Mouse (Mus musculus): ENCODE measurements around the gene Kalrn. TPM values are rescaled to one million over a fixed set of nuclear protein-coding genes. Genes with fewer than 3 reads are reported as not detected.

Kalrn gene
- polyA plus RNA-seq, 1 experiment from 2014 or later = 14.0 TPM

DNA sequence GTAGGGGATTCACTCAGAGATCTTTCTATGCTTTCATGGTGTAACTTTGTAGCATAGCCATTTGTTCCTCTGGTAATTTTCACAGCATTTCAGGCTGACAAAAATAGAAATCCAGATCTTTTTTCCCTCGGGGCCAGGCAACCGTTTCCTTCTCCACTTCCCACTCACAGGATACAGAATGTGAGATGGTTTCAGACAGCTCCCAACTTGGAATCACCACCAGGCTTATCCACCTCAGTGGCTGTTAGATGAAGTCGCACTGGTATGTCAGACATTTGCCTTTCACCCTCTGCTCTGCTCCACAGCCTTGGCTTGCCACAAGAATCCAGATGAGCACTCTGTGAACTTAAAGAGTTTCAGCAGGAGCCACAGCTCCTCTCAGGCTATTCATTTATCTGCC lies 48.1 kb downstream of the Kalrn start:
- no peak overlapping the region for H3K9ac ChIP-seq
- H3K4me1 ChIP-seq = peaks cover 18% of the 10 kb centered on the region
- WGBS = 45% methylated on average over 3 of the region's 3 CpGs
- ATAC-seq (ENCODE audit: low FRiP score, low read depth) = no peak
- no peak overlapping the region for H3K4me3 ChIP-seq
- H3K27ac ChIP-seq = no peak overlapping the region
- H3K9me3 ChIP-seq = no peaks in the 10 kb centered on the region
- no peak overlapping the region for H3K4me2 ChIP-seq (replicated peaks)
- H3K27me3 ChIP-seq = no peaks in the 10 kb centered on the region
- H3K36me3 ChIP-seq = no peaks in the 10 kb centered on the region

GRCm38 (mm10) chr16:34521061-34521460 lies 52.3 kb downstream of the Kalrn start:
- Histone ChIP-seq H3K27ac (no peak overlapping the region), H3K36me3 (no peaks in the 10 kb centered on the region), H3K4me2 (replicated peaks) (no peak overlapping the region), H3K27me3 (no peaks in the 10 kb centered on the region), H3K4me3 (no peak overlapping the region), H3K9me3 (no peaks in the 10 kb centered on the region), H3K4me1 (peaks cover 8% of the 10 kb centered on the region; the same call in 1 of the 2 replicates), H3K9ac (no peak overlapping the region)
- no peak for ATAC-seq (ENCODE audit: low FRiP score, low read depth)
- WGBS = 73% methylated on average over 5 of the region's 5 CpGs

DNA sequence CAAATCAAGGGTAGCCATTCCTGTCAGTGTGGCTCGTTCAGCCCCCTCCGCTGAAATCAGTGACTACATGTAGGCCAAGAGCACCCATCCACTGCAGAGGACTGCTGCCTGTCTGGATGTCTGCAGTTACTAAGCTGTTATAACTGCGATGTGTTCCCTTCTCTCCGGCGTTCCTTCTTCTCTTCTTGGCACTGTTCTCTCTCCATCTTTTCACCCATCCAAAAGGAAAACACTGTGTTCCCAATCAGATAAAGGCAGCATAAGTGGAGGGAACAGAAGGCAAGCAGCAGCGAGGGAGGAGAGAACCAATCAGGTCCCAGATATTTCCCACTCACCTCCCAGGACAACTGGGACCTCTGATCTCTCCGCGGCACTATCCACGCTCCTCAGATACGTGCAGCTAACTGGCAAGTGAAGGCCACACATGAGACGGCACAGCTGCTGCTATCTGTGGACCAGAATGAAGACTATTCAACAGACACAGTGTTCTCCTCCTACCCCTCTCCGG lies 56.4 kb downstream of the Kalrn start:
- Histone ChIP-seq H3K9me3 (no peaks in the 10 kb centered on the region), H3K9ac (no peak overlapping the region), H3K4me1 (peaks cover 28% of the 10 kb centered on the region), H3K36me3 (no peaks in the 10 kb centered on the region), H3K27ac (no peak overlapping the region), H3K4me2 (replicated peaks) (no peak overlapping the region), H3K27me3 (no peaks in the 10 kb centered on the region), H3K4me3 (no peak overlapping the region)
- no peak for ATAC-seq (ENCODE audit: low FRiP score, low read depth)
- 80% methylated on average over 12 of the region's 12 CpGs for WGBS

- Histone ChIP-seq H3K4me2 (replicated peaks) (no peak overlapping the region), H3K36me3 (no peaks in the 10 kb centered on the region), H3K9ac (no peak overlapping the region), H3K9me3 (no peaks in the 10 kb centered on the region), H3K4me3 (no peak overlapping the region), H3K27me3 (no peaks in the 10 kb centered on the region), H3K27ac (no peak overlapping the region), H3K4me1 (peaks cover 28% of the 10 kb centered on the region)
- no peak for ATAC-seq (ENCODE audit: low FRiP score, low read depth)
- WGBS = 61% methylated on average over 4 of the region's 4 CpGs
These were observed 57.8 kb downstream of the Kalrn start for GRCm38 (mm10) chr16:34515485-34515884.

GRCm38 (mm10) chr16:34513956-34514593 lies 59.3 kb downstream of the Kalrn start:
- Histone ChIP-seq H3K27me3 (no peaks in the 10 kb centered on the region), H3K4me2 (replicated peaks) (no peak overlapping the region)
- ATAC-seq (ENCODE audit: low FRiP score, low read depth) = no peak

DNA sequence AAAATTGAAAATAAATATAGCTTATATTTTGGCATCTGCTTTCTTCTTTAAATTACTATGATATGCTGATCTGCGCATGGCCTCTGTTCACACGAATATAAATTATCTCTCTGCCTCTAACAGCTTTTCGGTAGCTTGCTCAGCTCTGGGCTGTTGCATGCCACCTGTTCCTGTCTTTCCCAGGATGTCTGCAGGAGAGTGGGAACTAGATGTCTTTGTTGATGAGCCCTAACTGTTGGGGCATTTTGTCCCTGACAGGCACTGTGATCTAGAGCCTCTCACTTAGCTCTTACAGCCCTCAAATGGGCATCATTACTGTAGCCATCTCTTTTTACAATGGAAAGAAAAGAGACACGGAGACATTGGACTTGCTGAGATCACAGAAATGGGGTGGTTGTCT lies 61.0 kb downstream of the Kalrn start:
- no peak overlapping the region for H3K9ac ChIP-seq
- H3K4me1 ChIP-seq = peaks cover 28% of the 10 kb centered on the region
- H3K36me3 ChIP-seq = no peaks in the 10 kb centered on the region
- no peaks in the 10 kb centered on the region for H3K27me3 ChIP-seq
- no peak overlapping the region for H3K4me2 ChIP-seq (replicated peaks)
- 79% methylated on average over 4 of the region's 4 CpGs for WGBS
- no peak overlapping the region for H3K27ac ChIP-seq
- no peak for ATAC-seq (ENCODE audit: low FRiP score, low read depth)
- no peak overlapping the region for H3K4me3 ChIP-seq
- H3K9me3 ChIP-seq = no peaks in the 10 kb centered on the region

More at GRCm38 (mm10) chr16:34513956-34514593, 59.3 kb downstream of the Kalrn start:
- H3K9me3 ChIP-seq = no peaks in the 10 kb centered on the region
- WGBS = 65% methylated on average over 13 of the region's 13 CpGs
- H3K36me3 ChIP-seq = no peaks in the 10 kb centered on the region
- H3K9ac ChIP-seq = no peak overlapping the region
- no peak overlapping the region for H3K4me3 ChIP-seq
- H3K4me1 ChIP-seq = peaks cover 28% of the 10 kb centered on the region
- no peak overlapping the region for H3K27ac ChIP-seq

DNA sequence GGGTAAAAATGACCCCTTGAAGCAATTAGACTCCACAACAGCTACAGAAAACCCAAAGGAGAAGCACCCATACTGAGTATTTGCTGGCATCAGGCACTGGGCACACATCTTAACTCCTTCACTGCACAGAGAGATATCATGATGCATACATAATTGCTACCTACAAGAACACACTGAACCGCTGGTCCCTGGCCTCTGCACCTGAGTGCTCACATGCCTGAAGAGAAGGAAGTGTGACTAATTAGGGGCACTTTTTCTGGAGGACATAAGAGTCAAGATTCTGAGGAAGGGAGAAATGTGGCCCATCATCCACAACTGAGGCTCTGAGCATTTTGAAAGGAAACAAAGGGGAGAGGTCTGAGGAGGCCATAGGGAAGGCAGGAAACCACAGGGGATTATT lies 65.2 kb downstream of the Kalrn start:
- Histone ChIP-seq H3K4me3 (no peak overlapping the region), H3K27me3 (no peaks in the 10 kb centered on the region), H3K4me2 (replicated peaks) (no peak overlapping the region), H3K27ac (no peak overlapping the region), H3K9ac (no peak overlapping the region), H3K4me1 (peaks cover 9% of the 10 kb centered on the region), H3K36me3 (no peaks in the 10 kb centered on the region), H3K9me3 (no peaks in the 10 kb centered on the region)
- ATAC-seq (ENCODE audit: low FRiP score, low read depth) = no peak
- WGBS = 84% methylated on average over 1 of the region's 1 CpGs

DNA sequence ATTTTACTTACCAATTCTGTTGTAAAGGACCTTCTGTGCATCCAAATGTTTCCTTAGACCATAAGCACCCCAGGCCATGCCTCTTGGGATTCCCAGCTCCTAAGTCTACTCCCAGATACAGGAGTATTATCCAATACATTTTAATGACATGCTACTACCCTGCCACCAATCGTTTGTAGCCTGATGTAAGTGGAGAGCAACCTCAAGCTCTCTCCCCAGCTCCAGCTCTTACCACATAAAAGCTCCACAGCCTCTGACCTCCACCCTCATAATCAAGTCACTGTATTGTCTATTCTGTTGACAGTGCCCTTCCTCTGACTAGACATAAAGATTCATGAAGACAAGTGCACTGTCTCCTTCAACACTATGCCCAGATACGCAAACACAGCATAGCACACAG lies 67.3 kb downstream of the Kalrn start:
- H3K36me3 ChIP-seq = no peaks in the 10 kb centered on the region
- ATAC-seq (ENCODE audit: low FRiP score, low read depth) = no peak
- no peak overlapping the region for H3K4me3 ChIP-seq
- H3K4me2 ChIP-seq (replicated peaks) = no peak overlapping the region
- H3K4me1 ChIP-seq = 0 out of 2 replicates have a peak, but pooled peaks cover 6% of the 10 kb centered on the region
- H3K9me3 ChIP-seq = no peaks in the 10 kb centered on the region
- no peak overlapping the region for H3K9ac ChIP-seq
- WGBS = 83% methylated on average over 2 of the region's 2 CpGs
- no peak overlapping the region for H3K27ac ChIP-seq
- no peaks in the 10 kb centered on the region for H3K27me3 ChIP-seq

DNA sequence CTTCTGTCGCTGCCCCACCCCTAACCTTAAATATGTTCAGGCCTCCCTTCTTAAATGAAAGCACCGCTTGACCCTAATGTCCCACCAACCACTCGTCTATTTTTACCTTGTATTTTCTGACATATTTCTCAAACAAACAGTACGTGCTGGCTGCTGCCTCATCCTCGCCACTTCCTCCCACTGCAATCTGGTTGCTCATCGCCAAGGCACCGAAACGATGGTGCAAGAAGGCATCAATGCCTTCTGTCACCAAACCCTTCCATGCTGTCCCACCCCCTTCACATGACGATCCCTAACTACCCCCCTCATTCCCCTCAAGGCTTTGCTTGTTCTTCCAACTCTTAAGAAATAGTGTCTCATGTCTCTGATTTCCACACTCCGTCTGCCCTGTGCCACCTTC lies 69.1 kb downstream of the Kalrn start:
- WGBS = 90% methylated on average over 10 of the region's 10 CpGs
- Histone ChIP-seq H3K9me3 (no peaks in the 10 kb centered on the region), H3K27me3 (no peaks in the 10 kb centered on the region), H3K4me1 (0 out of 2 replicates have a peak, but pooled peaks cover 6% of the 10 kb centered on the region), H3K9ac (no peak overlapping the region), H3K36me3 (no peaks in the 10 kb centered on the region), H3K4me2 (replicated peaks) (no peak overlapping the region), H3K4me3 (no peak overlapping the region), H3K27ac (no peak overlapping the region)
- no peak for ATAC-seq (ENCODE audit: low FRiP score, low read depth)

- Histone ChIP-seq H3K9me3 (0 out of 2 replicates have a peak, but pooled peaks cover 2% of the 10 kb centered on the region), H3K27ac (no peak overlapping the region), H3K36me3 (no peaks in the 10 kb centered on the region), H3K9ac (no peak overlapping the region), H3K27me3 (no peaks in the 10 kb centered on the region), H3K4me2 (replicated peaks) (no peak overlapping the region), H3K4me1 (0 out of 2 replicates have a peak, but pooled peaks cover 6% of the 10 kb centered on the region), H3K4me3 (no peak overlapping the region)
- ATAC-seq (ENCODE audit: low FRiP score, low read depth) = no peak
These were observed 71.2 kb downstream of the Kalrn start for GRCm38 (mm10) chr16:34502110-34502509.

DNA sequence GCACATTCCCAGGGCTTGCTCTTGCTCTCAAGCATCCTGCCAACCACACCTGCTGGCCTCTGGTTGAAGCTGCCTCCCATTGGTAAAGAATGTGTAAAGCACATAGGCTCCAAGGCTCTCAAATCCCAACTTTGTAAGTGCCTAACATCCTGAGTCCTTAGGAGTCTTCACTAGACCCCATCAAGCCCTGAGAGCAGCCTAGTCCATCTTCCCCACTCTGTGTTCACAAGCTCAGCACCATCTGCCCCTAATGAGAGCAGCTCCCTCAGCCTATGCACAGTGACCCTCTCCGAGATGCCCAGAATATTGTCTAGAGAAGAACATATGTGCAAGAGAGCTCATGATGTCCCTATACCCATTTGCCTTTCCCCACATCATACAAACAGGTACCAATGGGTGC lies 78.6 kb downstream of the Kalrn start:
- Histone ChIP-seq H3K4me3 (no peak overlapping the region), H3K4me2 (replicated peaks) (no peak overlapping the region), H3K9ac (no peak overlapping the region), H3K27me3 (no peaks in the 10 kb centered on the region), H3K27ac (no peak overlapping the region), H3K9me3 (peaks cover 7% of the 10 kb centered on the region; the same call in 1 of the 2 replicates), H3K4me1 (peaks cover 42% of the 10 kb centered on the region), H3K36me3 (no peaks in the 10 kb centered on the region)
- 94% methylated on average over 1 of the region's 1 CpGs for WGBS
- ATAC-seq (ENCODE audit: low FRiP score, low read depth) = no peak

DNA sequence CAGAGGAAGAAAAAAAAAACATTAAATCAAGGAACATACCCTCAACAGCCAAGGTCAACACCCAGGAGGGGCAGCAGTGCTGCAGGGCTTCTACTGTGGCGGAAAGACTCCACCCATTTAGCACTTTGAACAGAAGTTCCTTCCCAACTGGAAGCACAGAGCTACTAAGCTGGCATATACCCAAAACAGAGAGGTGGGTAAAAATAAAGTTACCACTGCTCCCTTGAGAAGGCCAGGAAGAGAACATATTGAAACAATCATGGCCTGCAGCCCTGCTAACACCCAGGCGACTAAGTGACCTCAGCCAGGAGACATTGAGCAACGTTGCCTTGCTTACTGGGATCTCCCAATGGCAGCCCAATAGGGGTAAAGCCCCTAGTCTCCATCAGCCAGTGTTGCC lies 79.4 kb downstream of the Kalrn start:
- Histone ChIP-seq H3K27me3 (no peaks in the 10 kb centered on the region), H3K4me1 (peaks cover 43% of the 10 kb centered on the region), H3K9me3 (peaks cover 7% of the 10 kb centered on the region; the same call in 1 of the 2 replicates), H3K36me3 (no peaks in the 10 kb centered on the region), H3K9ac (no peak overlapping the region), H3K27ac (peak overlapping the region; percentile 52), H3K4me2 (replicated peaks) (no peak overlapping the region; the same call in 1 of the 2 replicates), H3K4me3 (no peak overlapping the region)
- 31% methylated on average over 3 of the region's 3 CpGs for WGBS
- ATAC-seq (ENCODE audit: low FRiP score, low read depth) = no peak

DNA sequence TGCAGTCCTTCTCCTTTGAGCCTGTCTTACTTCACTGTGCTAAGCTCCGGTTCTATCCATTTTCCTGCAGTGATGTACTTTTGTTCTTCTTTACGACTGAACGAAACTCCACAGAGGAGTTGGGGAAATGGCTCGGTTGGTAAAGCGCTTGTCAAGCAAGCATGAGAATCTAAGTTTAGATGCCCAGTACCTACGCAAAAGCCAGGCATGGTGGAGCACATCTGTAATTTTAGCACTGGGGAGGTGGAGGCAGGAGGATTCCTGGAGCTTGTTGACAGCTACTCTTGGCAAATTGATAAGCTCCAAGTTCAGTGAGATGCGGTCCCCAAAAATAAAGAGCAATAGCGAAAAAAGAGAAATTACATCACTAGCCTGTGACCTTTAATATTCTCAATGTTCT lies 82.1 kb downstream of the Kalrn start:
- Histone ChIP-seq H3K4me2 (replicated peaks) (no peak overlapping the region), H3K9ac (no peak overlapping the region), H3K27me3 (no peaks in the 10 kb centered on the region), H3K4me3 (no peak overlapping the region), H3K4me1 (peaks cover 43% of the 10 kb centered on the region), H3K27ac (no peak overlapping the region), H3K9me3 (no peaks in the 10 kb centered on the region), H3K36me3 (no peaks in the 10 kb centered on the region)
- 73% methylated on average over 8 of the region's 8 CpGs for WGBS
- no peak for ATAC-seq (ENCODE audit: low FRiP score, low read depth)
